Mouse (Mus musculus) spleen, postnatal 10 days (tissue): ENCODE data around the gene Bcl11b.

Experiments
- DNase-seq, 2 experiments: peaks; one replicate each; pipeline ENCODE4 v3.0.0; 2021 to 2022; ENCODE audit warnings: low spot score in 2 of 2

Bcl11b gene

DNA sequence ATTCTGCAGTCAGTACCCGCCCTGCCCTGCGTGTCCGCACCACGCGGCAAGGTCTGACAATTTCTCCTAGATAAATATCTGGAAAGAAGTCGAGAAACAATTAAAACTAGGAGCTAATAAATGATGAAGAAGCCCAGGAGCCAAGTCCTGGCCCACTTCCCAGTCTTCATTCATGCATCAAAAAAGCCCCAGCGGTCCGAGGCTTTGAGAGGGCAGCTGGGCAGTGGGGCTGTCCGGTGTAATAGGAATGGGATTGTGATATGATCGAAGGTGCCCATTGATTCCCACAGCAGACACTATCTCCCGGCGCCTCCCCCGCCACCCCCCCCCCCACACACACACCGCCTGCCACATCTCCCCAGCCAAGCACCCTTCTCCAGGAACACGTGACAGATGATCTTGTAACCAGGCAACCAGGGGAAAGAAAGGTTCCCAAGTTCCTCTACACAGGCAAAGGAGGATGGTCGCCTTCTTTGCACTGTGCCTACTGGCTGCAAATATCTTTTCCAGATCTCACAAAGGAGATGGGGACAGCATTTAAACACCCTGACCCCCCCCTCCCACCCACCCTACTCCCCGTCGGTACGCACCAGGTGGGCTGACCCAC lies 68.5 kb downstream of the Bcl11b start:
- no peak for DNase-seq

DNA sequence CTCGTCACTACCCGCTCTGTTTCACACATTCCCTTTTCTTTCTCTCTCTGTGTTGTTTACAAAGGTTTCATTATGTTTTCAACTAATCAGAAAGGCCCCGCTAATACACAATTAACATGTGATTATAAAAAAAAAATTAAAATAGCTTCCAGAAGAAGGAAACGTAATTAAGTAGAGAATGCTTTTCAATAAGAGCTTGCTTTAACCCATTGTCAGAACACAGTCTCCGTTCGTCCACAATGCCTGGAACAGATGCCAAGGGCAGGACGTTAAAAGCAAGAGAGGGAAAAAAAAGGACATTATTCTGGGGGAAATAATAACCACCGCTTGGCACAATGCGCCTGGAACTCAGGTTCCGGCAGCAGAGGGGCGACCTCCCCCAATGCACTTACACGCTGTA lies 71.3 kb downstream of the Bcl11b start:
- no peak for DNase-seq

DNA sequence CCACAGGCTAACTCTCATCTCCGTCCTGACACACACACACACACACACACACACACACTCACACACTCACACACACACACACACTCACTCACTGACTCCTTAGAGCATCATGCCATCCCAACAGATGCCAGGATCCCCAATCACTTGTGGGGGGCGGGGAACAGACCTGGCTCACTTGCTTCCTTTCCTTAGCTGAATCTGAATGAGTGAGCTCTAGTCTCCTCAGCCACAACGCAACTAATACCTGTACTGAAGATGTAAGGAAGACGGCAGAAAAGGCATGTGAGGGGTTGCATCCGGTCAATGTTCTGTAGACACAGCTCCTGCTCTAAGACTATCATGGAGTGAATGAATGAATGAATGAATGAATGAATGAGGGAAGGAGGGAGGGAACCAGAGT lies 71.9 kb downstream of the Bcl11b start:
- DNase-seq = no peak

DNA sequence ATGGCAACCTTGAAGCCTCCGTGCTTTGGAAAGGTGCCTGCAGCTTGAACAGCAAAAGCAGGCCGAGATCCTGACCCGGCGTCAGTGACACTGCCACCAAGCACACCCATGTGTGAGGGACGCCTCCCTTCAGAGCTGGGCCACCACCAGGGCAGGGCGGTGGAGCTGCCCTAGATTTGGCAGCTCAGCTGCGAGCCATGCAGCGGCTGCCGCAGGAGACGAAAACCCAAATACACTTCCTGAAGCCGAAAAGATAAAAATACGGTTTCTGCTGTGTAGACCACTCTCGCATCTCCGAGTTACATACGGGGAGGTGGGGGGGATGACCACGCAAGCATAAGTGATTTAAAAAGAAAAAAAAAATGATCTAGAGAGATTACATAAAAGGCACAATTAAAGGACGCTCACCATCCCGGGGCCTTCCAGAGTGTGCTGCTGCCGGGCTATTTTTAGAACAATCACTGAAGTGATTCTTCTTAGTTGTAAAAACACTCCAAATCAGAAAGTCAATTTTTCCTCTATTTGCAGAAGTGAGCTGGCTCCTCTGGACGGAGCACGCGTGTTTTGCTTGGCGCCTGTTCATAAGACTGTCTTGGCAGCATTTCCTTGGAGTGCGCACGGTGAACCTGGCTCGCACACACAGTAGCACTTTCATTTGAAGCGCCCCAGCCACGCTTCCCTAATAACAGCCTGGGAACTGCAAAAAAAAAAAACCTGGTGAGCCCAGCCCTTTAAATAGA lies 72.6 kb downstream of the Bcl11b start:
- DNase-seq = no peak

DNA sequence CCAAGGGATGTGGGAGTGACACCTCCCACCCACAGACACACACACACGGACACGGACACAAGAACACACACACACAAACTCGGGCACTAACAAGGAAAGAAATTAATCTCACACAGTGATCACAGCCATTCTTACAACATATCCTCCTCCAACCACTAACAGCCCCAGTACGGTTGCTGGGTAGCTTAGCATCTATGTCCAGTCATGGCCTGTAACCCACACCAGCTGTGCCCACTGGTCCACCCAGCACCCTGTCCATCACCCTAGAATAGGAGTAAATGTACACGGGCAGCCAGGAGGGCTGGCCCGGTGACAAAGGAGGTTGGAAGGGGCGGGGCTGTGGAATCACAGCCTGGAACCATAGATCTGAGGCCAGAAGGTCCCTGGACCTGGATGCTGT lies 74.5 kb downstream of the Bcl11b start:
- DNase-seq = no peak

DNA sequence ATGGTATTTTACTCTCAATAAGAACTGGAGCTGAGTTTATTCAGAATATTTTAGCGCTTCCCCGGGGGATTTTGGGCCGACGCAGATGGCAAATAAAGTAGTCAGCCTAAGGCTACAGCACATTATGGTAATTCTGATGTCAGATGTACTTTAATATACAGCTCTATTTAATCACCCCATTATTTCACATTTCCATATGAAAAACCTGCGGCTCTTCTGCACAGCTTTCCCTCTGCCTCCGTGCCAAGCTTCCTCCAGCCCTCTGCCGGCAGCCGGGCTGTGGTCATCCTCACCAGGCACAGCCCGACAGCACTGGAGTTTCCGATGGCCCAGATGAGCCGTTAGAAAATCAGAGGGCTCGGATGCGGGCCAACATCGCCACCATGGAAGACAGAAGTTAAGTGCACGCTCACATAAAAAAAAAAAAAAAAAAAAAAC lies 74.9 kb downstream of the Bcl11b start:
- DNase-seq = no peak

DNA sequence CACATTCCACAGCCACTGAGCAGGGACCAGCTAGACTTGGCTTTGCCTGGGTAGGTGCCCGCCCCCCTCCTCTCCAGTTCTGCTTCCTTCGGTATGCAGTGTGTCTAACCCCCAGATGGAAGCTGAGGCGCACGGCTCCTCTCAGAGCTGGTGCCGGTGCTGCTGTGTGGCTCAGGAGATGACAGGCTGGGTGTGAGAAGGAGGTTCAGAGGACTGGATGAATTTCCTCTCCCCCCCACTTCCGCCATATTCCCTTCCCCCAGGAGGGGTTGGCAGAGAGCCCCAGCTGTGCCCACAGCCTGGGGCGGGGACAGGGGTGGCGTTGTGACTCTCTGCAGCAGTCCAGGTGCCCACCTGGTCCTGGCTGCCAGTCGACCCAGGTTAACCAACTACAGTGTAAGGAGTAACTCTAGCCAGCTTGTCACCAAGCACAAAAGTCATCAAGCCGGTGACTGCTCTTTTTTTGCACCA lies 75.4 kb downstream of the Bcl11b start:
- no peak for DNase-seq

DNA sequence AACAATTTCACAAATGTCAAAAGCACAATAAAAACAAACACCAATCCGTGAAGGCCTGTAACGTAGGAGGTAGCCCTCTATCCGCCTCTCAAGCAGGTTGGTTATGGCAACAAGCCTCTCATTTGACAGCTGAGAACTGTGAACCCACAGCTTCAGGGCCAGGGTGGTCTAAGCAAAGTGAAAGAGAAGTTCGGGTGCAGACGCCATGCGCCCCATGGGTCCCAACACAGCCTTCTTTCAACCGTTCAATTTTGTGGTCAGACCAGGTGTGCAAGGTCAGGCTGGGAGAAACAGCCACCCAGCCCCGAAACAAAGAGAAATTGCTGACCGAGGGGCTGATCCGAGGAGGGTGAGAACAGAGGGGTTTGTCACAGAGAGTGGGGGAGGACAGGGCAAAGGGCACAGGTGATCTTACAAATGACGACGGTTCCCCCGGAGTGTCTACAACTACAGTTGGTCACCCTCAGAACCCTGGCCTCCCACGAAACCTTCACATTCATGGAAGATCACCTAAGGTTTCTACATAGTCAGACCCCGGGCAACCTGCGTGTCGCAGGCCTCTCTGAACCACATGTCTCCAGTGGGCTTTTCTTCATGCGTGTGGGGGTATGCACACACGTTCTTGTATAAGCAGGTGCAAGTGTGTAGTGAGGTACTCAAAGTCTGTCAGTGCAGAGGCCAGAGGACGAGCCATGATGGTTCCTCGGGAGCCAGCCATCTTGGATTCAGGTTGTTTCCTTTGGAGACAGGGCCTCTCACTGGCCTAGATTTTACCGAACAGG lies 77.1 kb downstream of the Bcl11b start:
- no peak for DNase-seq

DNA sequence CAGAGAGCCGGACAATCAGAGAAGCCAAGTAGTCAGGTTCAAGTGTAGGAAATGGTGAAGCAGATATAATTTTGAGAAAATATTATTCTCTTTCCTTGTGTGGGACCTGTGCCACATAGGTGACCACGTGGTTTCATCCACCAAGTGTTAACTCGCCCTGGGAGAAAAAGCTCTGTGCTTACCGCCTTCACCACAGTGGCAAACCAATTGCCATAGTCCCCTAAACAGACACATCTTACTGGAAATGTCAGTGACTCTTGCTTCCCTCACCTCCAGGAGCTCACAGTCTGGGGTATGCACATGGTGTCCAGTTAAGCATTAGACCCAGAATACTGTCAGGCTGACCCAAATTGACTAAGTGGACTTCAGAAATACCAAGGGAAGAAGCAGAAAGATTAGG lies 78.7 kb downstream of the Bcl11b start:
- no peak for DNase-seq

DNA sequence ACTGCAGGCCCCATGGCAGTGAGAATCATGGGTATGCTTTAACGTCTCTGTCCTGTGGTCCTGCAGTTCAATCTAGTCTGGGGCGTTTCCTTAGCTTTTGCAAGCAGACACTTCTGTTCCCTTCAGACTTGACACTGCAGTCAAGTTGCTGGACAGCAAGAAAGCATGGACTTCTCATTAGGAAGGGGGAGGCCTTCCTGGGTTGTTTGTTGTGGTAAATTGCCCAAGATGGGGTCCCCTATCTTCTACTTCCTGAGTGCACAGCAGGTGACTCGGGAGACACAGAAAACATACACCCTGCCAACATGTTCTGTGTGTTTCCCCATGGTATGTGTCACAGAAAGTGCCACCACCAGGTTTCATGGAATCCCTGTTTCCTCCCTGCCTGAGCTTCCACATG lies 79.4 kb downstream of the Bcl11b start:
- no peak for DNase-seq

DNA sequence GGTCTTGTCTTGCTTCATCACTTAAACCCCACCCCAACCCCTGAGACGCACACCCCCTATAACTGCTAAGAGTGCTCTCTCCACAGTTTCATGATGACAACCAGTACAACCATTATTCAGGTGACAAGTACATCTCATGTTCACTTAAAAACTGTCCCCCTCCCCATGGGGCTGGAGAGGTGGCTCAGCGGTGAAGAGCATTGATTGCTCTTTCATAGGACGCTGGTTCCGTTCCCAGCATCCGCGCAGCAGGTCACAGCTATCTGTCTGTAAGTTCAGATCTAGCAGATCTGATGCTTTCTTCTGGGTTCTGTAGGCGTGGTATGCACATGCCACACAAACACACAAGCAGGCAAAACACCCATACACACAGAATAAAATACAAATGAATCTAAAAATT lies 81.2 kb downstream of the Bcl11b start:
- no peak for DNase-seq

DNA sequence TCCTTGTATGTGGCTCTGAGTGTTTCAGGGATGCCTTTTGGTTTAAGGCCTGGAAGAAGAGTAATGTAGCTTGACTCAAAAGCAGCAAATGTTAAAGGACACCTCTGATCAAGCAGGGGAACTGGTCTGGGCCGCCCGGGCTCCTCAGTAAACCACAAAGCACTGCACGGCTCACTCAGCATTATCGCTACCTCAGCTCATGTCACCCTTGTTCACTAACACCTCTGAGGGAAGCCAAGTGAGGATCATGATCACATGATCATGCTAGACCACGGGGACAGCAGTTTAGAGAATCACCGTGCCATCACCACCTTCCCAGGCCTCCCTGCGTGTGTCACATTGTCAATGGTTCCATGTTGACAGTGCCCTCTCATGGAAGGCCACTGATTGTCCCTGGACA lies 81.8 kb downstream of the Bcl11b start:
- DNase-seq = no peak

DNA sequence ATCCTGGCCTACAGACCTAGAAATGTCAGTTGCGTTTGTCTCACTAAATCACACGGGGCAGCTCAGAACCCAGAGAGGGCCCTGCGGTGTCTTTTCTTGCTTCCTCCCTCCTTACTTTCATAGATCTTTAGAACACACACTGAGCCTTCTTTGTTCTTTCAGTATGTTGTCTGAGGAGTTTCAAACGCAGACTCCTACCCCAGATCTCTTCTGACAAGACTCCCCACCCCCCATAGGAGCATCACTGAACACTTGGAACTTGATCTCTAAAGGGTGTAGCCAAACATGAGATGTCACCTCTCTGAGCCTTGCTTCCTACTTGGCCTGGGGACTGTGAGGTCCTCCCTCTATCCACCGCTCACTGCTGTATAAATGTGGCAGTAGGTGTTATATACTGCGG lies 82.2 kb downstream of the Bcl11b start:
- no peak for DNase-seq

DNA sequence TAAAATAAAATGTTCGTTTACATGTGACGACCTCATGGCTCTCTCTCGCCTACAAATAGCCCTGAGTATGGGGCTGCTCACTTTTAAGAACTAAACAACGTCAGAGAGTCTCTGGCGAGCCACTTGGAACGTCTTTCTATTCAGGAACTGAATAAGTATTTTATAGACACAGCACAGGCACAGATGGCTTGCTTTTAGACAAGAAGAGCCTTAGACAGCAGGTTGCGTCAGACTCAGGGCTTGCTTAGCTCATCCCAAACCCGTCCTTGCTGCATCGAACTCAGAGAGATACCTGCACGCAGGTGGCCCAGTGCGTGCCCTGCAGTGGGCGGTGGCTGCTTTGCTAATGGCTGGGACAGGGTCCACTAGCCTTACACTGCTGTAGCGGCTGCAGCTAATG lies 82.7 kb downstream of the Bcl11b start:
- DNase-seq = no peak

DNA sequence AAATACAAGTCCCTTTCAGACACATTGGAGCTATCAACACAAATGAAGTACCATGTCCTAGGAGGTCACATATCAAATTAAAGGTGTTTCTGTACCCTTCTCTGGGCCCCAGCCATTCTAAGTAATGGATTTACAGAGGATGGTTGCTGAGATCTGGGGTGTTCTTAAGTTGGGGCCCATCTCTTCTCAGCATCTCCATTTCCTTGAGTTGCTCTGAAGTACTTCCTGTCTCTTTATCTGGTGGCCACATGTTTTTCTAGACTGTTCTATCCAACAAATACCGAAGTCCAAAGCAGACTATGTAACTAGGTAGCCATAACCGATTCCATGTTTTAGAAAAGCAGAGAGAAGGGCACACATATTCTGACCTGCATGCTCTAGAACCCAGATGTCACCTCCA lies 83.3 kb downstream of the Bcl11b start:
- DNase-seq = no peak

DNA sequence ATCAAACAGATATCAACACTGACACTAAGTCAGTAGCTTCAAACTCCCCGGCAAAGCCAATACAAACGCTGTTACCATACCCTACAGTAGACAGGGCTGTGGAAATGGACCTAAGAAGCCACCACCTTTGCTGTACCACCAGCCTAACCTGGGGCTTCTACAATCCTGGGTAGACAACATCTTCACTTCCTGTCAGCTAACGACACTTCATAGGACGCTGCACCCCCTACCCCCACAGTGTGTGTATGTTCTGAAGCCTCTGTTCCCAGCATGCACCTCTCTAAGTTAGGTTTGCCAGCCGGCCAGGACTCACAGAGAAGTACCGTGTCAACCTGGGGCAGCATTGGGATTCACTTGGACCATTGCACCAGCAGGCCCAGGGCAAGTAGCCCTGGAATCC lies 84.6 kb downstream of the Bcl11b start:
- no peak for DNase-seq

DNA sequence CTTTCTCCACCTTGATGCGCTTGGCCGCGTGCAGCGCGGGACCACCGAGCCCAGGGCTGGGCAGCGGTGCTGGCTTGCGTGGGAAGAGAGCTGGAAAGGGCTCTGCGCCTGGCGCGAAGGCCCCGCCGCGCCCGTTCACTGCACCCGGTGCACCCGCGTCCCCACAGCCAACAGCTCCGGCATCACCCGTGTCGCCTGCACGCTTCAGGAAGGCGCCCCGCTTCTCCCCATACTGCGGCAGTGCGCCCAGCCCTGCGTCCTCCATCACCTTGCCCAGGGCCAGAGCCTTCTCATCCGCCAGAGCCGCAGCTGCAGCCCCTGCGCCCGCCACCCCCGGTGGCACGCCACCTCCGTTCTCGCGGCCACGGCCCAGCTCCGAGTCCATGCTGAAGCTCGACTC lies 87.4 kb downstream of the Bcl11b start:
- DNase-seq = no peak

DNA sequence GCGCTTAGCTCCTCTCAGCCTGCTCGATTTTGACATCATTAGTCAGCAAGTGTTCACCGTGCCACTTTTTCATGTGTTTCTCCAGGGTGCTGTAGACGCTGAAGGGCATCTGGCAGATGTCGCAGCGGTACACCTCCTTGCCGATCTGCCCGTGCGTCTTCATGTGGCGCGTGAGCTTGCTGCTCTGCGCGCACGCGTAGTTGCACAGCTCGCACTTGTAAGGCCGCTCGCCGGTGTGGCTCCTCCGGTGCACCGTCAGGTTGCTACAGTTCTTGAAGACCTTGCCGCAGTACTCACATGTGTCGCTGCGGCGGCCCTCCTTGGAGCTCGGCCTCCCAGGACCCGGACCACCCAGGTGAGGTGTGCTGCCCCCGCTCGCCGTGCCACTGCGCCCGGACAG lies 88.0 kb downstream of the Bcl11b start:
- DNase-seq = no peak

DNA sequence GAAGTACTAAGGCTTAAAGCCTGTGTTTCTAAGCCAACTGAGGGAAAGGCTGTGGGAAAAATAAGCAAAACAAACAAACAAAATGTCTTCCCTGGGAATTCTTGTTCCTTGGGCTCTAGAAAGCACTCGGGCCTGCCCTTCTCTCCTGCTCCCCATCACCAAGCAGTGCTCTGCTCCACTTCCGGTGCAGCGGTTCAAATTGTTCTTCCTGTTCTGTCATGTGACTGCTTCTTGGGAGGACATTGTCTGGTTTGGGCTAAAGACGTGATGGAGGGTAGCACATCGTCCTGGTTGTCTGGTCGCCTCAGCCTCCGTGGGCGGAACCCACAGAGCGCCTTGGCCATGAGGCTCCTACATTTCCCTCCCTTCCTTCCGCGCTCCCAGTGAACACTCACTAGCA lies 94.6 kb downstream of the Bcl11b start:
- DNase-seq = no peak

DNA sequence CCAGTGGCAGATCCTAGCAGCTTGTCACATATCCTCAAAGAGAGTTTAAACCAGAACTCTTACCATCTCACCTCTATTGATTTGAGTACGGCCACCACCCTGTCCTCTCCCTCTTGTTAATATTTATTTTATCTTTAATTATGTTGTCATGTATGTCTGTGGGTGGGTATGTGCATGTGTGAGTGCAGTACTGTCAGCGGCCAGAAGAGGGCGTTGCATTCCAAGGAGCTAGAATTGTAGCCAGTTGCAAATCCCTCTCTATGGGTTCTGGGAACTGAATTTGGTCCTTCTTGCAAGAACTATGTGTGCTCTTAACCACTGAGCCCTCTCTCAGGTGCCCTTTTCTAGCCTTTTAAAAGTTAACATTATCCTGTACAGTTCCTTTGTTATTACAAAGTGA lies 98.1 kb downstream of the Bcl11b start:
- no peak for DNase-seq

DNA sequence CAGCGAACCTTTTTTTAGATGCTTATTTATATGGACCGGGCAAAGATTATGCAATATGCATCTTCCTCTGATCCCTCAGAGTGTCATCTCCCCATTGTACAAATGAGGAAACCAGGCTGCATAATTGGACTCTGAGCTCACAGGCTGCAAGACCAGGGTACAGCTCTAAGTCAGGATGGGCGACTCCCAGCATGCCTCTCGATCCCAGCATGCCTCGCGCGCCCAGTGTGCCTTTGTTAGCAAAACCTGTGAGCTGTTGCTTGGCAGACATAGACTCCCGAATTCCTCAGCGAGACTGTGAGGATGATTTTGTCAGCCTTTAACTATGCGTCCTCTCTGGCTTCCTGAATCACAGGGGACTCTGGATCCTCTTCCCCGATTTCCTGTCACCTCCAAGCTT lies 98.9 kb downstream of the Bcl11b start:
- DNase-seq = no peak

DNA sequence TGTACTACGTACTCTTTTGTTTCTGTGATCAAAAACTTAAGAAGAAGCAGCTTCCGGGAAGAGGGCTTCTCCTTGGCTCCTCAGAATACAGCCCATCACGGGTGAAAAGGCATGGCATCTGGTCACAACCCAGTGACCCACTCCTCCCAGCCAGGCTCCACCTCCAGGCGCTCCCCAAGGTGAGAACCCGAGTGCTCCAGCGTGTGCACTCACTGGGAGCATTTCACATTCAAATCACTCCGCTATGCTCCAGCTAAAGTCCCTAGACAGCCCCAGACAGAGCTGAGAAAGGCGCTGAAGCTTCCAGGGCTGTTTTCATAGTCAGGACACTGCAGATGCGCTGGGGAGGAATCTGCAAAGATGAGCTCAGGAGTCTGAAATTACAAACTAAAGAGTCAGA lies 99.5 kb downstream of the Bcl11b start:
- DNase-seq = no peak

DNA sequence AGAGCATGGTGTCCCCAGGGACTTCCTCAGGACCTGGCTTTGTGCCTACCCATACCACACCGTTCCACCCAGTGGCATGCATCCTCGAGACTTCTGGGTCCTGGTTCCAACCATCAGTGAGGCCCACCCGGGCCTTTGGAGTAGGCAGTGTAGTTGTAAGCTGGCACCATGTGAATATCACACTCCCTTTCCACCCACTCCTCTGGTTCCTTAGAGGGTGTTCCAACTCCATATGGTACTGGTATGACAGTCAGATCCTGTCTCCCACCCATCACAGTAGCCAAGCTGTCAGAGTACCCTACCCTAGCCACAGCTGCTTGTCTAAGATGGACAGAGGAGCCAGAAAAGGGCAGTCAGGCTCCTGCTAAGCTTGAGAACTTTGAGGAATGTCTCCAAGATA lies 112.0 kb downstream of the Bcl11b start:
- DNase-seq = no peak
